Comparison of ENCODE assay signal across 11 mouse cellular contexts in genomic region chr11:95350960-95351359, GRCm38 (mm10). TPM values are rescaled to one million over a fixed set of nuclear protein-coding genes. Genes with fewer than 3 reads are reported as not detected.
DNase-seq lines count a peak whose midpoint lies in the region; ATAC-seq and TF ChIP-seq lines count a peak whose summit lies in the region.
"Had no signal": no experiment of that assay in that cellular context is flagged by ENCODE, and none has a peak within 500 bp of the region (broad histone marks: within the 10 kb centered on the region; RNA-seq: fewer than 3 reads in every experiment).

No protein-coding gene starts in this region.

- H3K4me3 ChIP-seq in liver, embryonic 15.5 days (replicated peaks) = no peak overlapping the region
- H3K4me3 ChIP-seq in gastrocnemius, adult 2 months = no peak overlapping the region
- no peak overlapping the region for H3K4me3 ChIP-seq in cerebellum, adult 2 months (replicated peaks; ENCODE audit: insufficient read depth, low read depth, low read length)
- H3K4me3 ChIP-seq: neural tube, embryonic 15.5 days had no signal

- H3K4me2 ChIP-seq in liver, embryonic 15.5 days = no peak overlapping the region
- H3K4me2 ChIP-seq: neural tube, embryonic 15.5 days had no signal

- no peak for TF ChIP-seq CTCF in gastrocnemius, adult 2 months (IDR thresholded peaks at IDR 0.05)
- no peak for TF ChIP-seq CTCF in cerebellum, adult 2 months (IDR thresholded peaks at IDR 0.05; ENCODE audit: borderline replicate concordance, insufficient read depth, low read depth, low read length)

- H3K9me3 ChIP-seq in liver, embryonic 15.5 days (replicated peaks) = no peaks in the 10 kb centered on the region
- H3K9me3 ChIP-seq: neural tube, embryonic 15.5 days had no signal

- no peak for TF ChIP-seq POLR2A in cerebellum, adult 2 months (IDR thresholded peaks at IDR 0.05; ENCODE audit: borderline replicate concordance, insufficient read depth, low read length)

- 90% methylated on average over 3 of the region's 3 CpGs for WGBS in liver, embryonic 15.5 days (ENCODE audit: insufficient replicate concordance)
- 91% methylated on average over 3 of the region's 3 CpGs for WGBS in cerebellum, adult 2 months

- no peaks in the 10 kb centered on the region for H3K27me3 ChIP-seq in liver, embryonic 15.5 days
- no peaks in the 10 kb centered on the region for H3K27me3 ChIP-seq in cerebellum, adult 2 months (ENCODE audit: control insufficient read depth, insufficient read depth, low read length)
- H3K27me3 ChIP-seq: neural tube, embryonic 15.5 days had no signal

- peak; percentile 45 to 47 for DNase-seq in lung, adult 18-20 months
- DNase-seq in lung, postnatal 10 days = no peak
- DNase-seq in induced T-regulatory cell, adult 2 months (ENCODE audit: low read depth) = peak; percentile 56
- DNase-seq in thymus, postnatal 14 days = peak; percentile 60
- DNase-seq in gastrocnemius, adult 2 months = no peak
- no peak for DNase-seq in cerebellum, adult 2 months
- DNase-seq in right cerebral cortex, postnatal 10 days (ENCODE audit: low spot score in 2 of 2) = no peak
- DNase-seq: cerebellum, adult 9-11 months; gastrocnemius, postnatal 36 days had no signal

- 0 out of 2 replicates have a peak overlapping the region, but pooled peaks have one; percentile 4 for H3K9ac ChIP-seq in liver, embryonic 15.5 days
- H3K9ac ChIP-seq: neural tube, embryonic 15.5 days had no signal

- no peak for ATAC-seq in liver, embryonic 15.5 days (ENCODE audit: insufficient read depth)

- peaks cover 98% of the 10 kb centered on the region for H3K36me3 ChIP-seq in liver, embryonic 15.5 days (replicated peaks)
- H3K36me3 ChIP-seq: neural tube, embryonic 15.5 days had no signal

- intact Hi-C loops in gastrocnemius, adult 2 months (cut with DNase I) = no loop called here

- H3K4me1 ChIP-seq in liver, embryonic 15.5 days (replicated peaks) = peaks cover 92% of the 10 kb centered on the region
- H3K4me1 ChIP-seq in cerebellum, adult 2 months (ENCODE audit: control insufficient read depth, insufficient read depth, low read length) = no peaks in the 10 kb centered on the region; the same call in 1 of the 2 replicates

- peak overlapping the region; percentile 62 for H3K27ac ChIP-seq in liver, embryonic 15.5 days (replicated peaks)
- H3K27ac ChIP-seq in gastrocnemius, adult 2 months = no peak overlapping the region
- no peak overlapping the region for H3K27ac ChIP-seq in cerebellum, adult 2 months (ENCODE audit: insufficient read depth, low read length)
- H3K27ac ChIP-seq: neural tube, embryonic 15.5 days had no signal

RNA-seq across cellular contexts. Expression of gene Fam117a, which starts 14.1 kb away (rescaled TPM):
- polyA plus RNA-seq in liver, embryonic 15.5 days (2015; fragmentation: Nextera tagmentation; extraction: Ambion mirVana) = 75.3 and 78.9 TPM in 2 replicates
- total RNA-seq in gastrocnemius, adult 2 months (2021) = 1 to 10 TPM; 1.5 to 2.1 TPM
- 14.3 and 17.4 TPM in 2 replicates for polyA plus RNA-seq in cerebellum, adult 2 months (2012; rRNA removed)

RNA-seq across cellular contexts. Expression of gene Slc35b1, which starts 33.5 kb away (rescaled TPM):
- 39.2 and 40.6 TPM in 2 replicates for polyA plus RNA-seq in liver, embryonic 15.5 days (2015; fragmentation: Nextera tagmentation; extraction: Ambion mirVana)
- total RNA-seq in gastrocnemius, adult 2 months (2021) = 10 to 100 TPM; 42.4 to 49.5 TPM
- 88.5 and 90.3 TPM in 2 replicates for polyA plus RNA-seq in cerebellum, adult 2 months (2012; rRNA removed)

RNA-seq across cellular contexts. Expression of gene Kat7, which starts 40.9 kb away (rescaled TPM):
- 30.6 and 30.8 TPM in 2 replicates for polyA plus RNA-seq in liver, embryonic 15.5 days (2015; fragmentation: Nextera tagmentation; extraction: Ambion mirVana)
- total RNA-seq in gastrocnemius, adult 2 months (2021) = 10 to 100 TPM; 21.5 to 23.9 TPM
- polyA plus RNA-seq in cerebellum, adult 2 months (2012; rRNA removed) = 68.5 and 68.9 TPM in 2 replicates

Comparison
In these comparisons a context has a peak if more than half of its experiments do, and no peak if none do; other contexts are left out.
1. DNase-seq: peak in lung, adult 18-20 months (2 of 2), induced T-regulatory cell, adult 2 months (single experiment) and thymus, postnatal 14 days (single experiment); none in lung, postnatal 10 days (single experiment), gastrocnemius, adult 2 months (single experiment), cerebellum, adult 2 months (0 of 2) and right cerebral cortex, postnatal 10 days (0 of 2).